Mouse (Mus musculus) liver, embryonic 16.5 days (tissue): Measurements from ENCODE around the gene Hk1. TPM values are rescaled to one million over a fixed set of nuclear protein-coding genes. Genes with fewer than 3 reads are reported as not detected.

ENCODE experiments used
- ATAC-seq: fragments of 200-750 bp; cut with Nextera tagmentation; 2 replicates; pipeline ENCODE4 v1.8.0; 2017; ENCODE audit warnings: low read depth, mild to moderate bottlenecking, moderate number of reproducible peaks, moderate library complexity
- H3K27ac ChIP-seq: fragments of 300-500 bp; sonication (generic); 2 replicates; pipeline ENCODE4 v1.5.1; 2014; ENCODE audit warnings: mild to moderate bottlenecking, low read length
- H3K27me3 ChIP-seq: fragments of 300-500 bp; sonication (generic); 2 replicates; pipeline ENCODE4 v1.6.1; 2014; ENCODE audit warnings: low read depth, low read length, mixed read lengths; ENCODE audit not compliant: control insufficient read depth, insufficient read depth
- H3K36me3 ChIP-seq: fragments of 300-500 bp; sonication (generic); 2 replicates; pipeline ENCODE4 v1.6.1; 2014; ENCODE audit warnings: mild to moderate bottlenecking; ENCODE audit not compliant: control insufficient read depth, insufficient read depth
- H3K4me1 ChIP-seq: fragments of 300-500 bp; sonication (generic); 2 replicates; pipeline ENCODE4 v1.6.1; 2014; ENCODE audit warnings: low read depth, low read length, mixed read lengths; ENCODE audit not compliant: control insufficient read depth
- H3K4me2 ChIP-seq: fragments of 300-500 bp; sonication (generic); 2 replicates; pipeline ENCODE4 v1.6.1; 2014; ENCODE audit warnings: low read depth, low read length, mixed read lengths
- H3K4me3 ChIP-seq: fragments of 300-500 bp; sonication (generic); 2 replicates; pipeline ENCODE4 v1.5.1; 2014; ENCODE audit warnings: low read depth, mild to moderate bottlenecking, low read length
- H3K9ac ChIP-seq: fragments of 300-500 bp; sonication (generic); 2 replicates; pipeline ENCODE4 v1.6.1; 2014; ENCODE audit warnings: low read depth, low read length
- H3K9me3 ChIP-seq: fragments of 300-500 bp; sonication (generic); replicated peaks from 2 replicates; pipeline ENCODE4 v1.6.1; 2016; ENCODE audit warnings: low read length; ENCODE audit not compliant: control insufficient read depth
- WGBS: fragments of 180-500 bp; shearing (Covaris S2); extraction: QIAGEN DNeasy Blood & Tissue Kit; methylation state at CpG from one replicate; pipeline ENCODE4 v1.1.7; 2014; ENCODE audit not compliant: insufficient replicate concordance; 5-methylcytosine and 5-hydroxymethylcytosine counted together
- polyA plus RNA-seq: library from polyadenylated mRNA; unstranded; fragments of >200 nt; fragmentation: Nextera tagmentation; extraction: Ambion mirVana; gene quantifications from 2 replicates; pipeline ENCODE4 v1.2.1, GENCODE M21; 2015

Gene Hk1
- polyA plus RNA-seq, 1 experiment from 2014 or later, result 98.9 TPM

DNA sequence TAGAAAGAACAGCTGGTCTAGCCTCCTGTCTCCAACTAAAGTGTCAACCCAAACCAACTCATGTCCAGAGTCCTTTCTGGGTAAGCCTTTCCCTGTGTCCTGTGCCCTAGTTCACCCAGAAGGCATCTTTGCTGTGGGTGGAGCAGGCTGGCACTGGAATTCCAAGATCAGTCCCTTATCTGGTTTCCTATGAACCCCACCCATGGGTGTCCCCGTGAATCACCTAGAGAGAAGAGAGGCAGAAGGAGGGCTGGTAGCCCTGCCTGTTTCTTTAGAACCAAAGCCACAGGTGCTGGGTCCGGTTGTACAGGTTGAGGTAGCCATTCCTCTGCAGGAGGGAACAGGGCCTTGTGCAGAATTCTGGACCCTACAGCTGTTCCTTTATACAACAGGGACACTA, 158.1 kb downstream of the Hk1 start:
- Histone ChIP-seq H3K9me3 (no peaks in the 10 kb centered on the region), H3K27me3 (no peaks in the 10 kb centered on the region), H3K27ac (no peak overlapping the region), H3K4me1 (peaks cover 43% of the 10 kb centered on the region), H3K36me3 (no peaks in the 10 kb centered on the region), H3K4me2 (no peak overlapping the region), H3K4me3 (no peak overlapping the region), H3K9ac (no peak overlapping the region)
- WGBS, result 32% methylated on average over 2 of the region's 2 CpGs
- no peak for ATAC-seq

DNA sequence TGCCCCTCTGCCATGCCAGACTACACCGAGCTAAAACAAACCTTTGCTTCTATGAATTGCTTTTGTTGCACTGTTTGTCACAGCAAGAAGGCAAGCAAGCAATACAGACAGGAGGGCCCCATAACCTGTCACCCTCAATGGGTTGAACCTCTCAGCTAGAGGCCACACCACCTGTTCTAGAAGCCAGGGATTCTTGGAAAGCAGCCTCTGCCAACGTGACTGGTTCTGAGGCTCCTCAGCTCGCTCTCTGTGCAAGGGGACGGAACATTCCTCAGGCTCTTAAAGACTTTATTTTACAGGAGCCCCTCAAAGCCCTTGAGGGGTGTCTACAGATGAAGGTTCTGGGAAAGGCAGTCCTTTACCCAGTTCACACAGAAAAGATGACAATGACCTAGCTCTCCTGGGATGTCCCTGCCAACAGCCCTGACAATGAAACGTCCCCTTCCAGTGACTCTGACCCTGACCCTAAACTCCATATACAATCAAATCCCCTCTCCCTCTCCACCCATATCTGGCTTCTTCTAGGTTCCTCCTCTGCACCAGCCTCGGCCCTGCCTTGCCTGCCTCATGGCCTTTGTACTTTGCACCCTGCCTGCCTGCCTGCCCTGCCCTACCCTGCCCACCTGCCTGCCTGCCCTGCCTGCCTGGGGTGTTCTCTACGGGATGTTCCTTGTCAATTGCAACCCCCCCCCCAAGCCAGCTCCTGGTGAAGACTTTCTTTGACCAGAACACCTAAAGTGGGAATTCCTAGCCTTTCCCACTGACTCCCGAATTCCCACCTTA, 158.8 kb downstream of the Hk1 start:
- 58% methylated on average over 8 of the region's 8 CpGs for WGBS
- H3K36me3 ChIP-seq, result no peaks in the 10 kb centered on the region
- H3K9me3 ChIP-seq, result no peaks in the 10 kb centered on the region
- no peak overlapping the region for H3K4me3 ChIP-seq
- H3K4me2 ChIP-seq, result no peak overlapping the region
- H3K27me3 ChIP-seq, result no peaks in the 10 kb centered on the region
- H3K9ac ChIP-seq, result no peak overlapping the region
- no peak for ATAC-seq
- H3K4me1 ChIP-seq, result peaks cover 50% of the 10 kb centered on the region
- no peak overlapping the region for H3K27ac ChIP-seq

Other genes starting within 250 kb of the Hk1 start
- 0.14 TPM in 1 of 2 replicates, not detected in the other for gene Neurog3, start 246.8 kb downstream of the Hk1 start, polyA plus RNA-seq
- 0.55 and 1.1 TPM in 2 replicates for gene Fam241b, start 236.0 kb downstream of the Hk1 start, polyA plus RNA-seq
- gene Tspan15, start 148.7 kb downstream of the Hk1 start, polyA plus RNA-seq, result 10.1 and 12.0 TPM in 2 replicates
- gene Tacr2, start 127.5 kb downstream of the Hk1 start, polyA plus RNA-seq, result 0.07 TPM in 1 of 2 replicates, not detected in the other
- gene Hkdc1, start 42.6 kb upstream of the Hk1 start, polyA plus RNA-seq, result 10.3 and 14.0 TPM in 2 replicates
- gene 4930507D05Rik, start 69.6 kb upstream of the Hk1 start, polyA plus RNA-seq, result 0.08 and 0.09 TPM in 2 replicates
- 11.4 and 11.6 TPM in 2 replicates for gene Supv3l1, start 69.8 kb upstream of the Hk1 start, polyA plus RNA-seq
- 38.0 and 44.0 TPM in 2 replicates for gene Vps26a, start 106.9 kb upstream of the Hk1 start, polyA plus RNA-seq
- gene Srgn, start 147.5 kb upstream of the Hk1 start, polyA plus RNA-seq, result 62.1 and 65.8 TPM in 2 replicates
- gene Kif1bp, start 198.5 kb upstream of the Hk1 start, polyA plus RNA-seq, result 8.6 and 9.9 TPM in 2 replicates
- 9.6 and 10.3 TPM in 2 replicates for gene Ddx21, start 222.4 kb upstream of the Hk1 start, polyA plus RNA-seq